12 mouse cellular contexts compared by ENCODE assay signal in genomic region chr12:3619021-3619367, GRCm38 (mm10).
"Had no signal": no experiment of that assay in that cellular context is flagged by ENCODE, and none has a peak within 500 bp of the region (broad histone marks: within the 10 kb centered on the region; RNA-seq: fewer than 3 reads in every experiment).

No protein-coding gene starts in this region.

- H3K4me3 ChIP-seq: limb, embryonic 10.5 days; neural tube, embryonic 13.5 days had no signal

- ATAC-seq: lung, postnatal 0 days; midbrain, embryonic 16.5 days had no signal

- H3K27ac ChIP-seq: limb, embryonic 10.5 days; neural tube, embryonic 13.5 days had no signal

- H3K4me1 ChIP-seq: limb, embryonic 10.5 days; neural tube, embryonic 13.5 days had no signal

- H3K27me3 ChIP-seq: neural tube, embryonic 13.5 days had no signal

- H3K9ac ChIP-seq: neural tube, embryonic 13.5 days had no signal

- H3K4me2 ChIP-seq: midbrain, embryonic 11.5 days; neural tube, embryonic 13.5 days had no signal

- DNase-seq: kidney, adult 11 months; kidney, postnatal 10 days; kidney, postnatal 4 days; lung, adult 2 months; lung, postnatal 36 days; right cerebral cortex, postnatal 25 days; thymus, postnatal 36 days had no signal

- H3K9me3 ChIP-seq: limb, embryonic 10.5 days; neural tube, embryonic 13.5 days had no signal
